Mouse (Mus musculus): ENCODE results near the gene Aars2. TPM values are rescaled to one million over a fixed set of nuclear protein-coding genes. Genes with fewer than 3 reads are reported as not detected.
A peak's percentile ranks its signal among the peaks of the same experiment; 100 is the strongest.

The Aars2 gene
- polyA plus RNA-seq (2012; rRNA removed), result 70.9 and 78.7 TPM in 2 replicates

- Histone ChIP-seq H3K4me1 (replicated peaks; ENCODE audit: control insufficient read depth, insufficient read depth, low read length) (peaks cover 41% of the 10 kb centered on the region), H3K4me3 (ENCODE audit: control insufficient read depth, insufficient read depth, low read length) (peak within 1 kb of the TSS; percentile 85), H3K27me3 (ENCODE audit: control insufficient read depth, insufficient read depth, low read length) (no peaks in the 10 kb centered on the region), H3K36me3 (ENCODE audit: control insufficient read depth, insufficient read depth, low read length) (peaks cover 17% of the 10 kb centered on the region; the same call in 1 of the 2 replicates), H3K27ac (ENCODE audit: control insufficient read depth, insufficient read depth, low read length) (no peak within 1 kb of the TSS; the same call in 1 of the 2 replicates)
- DNase-seq, result peak; percentile 98
- under 1% methylated on average over 42 of the region's 42 CpGs for WGBS
- peak; percentile 76 for TF ChIP-seq POLR2A (IDR thresholded peaks at IDR 0.05; ENCODE audit: control insufficient read depth, extremely low read depth, insufficient read depth, low read length, poor library complexity)
- TF ChIP-seq CTCF (IDR thresholded peaks at IDR 0.05; ENCODE audit: borderline replicate concordance, control insufficient read depth, extremely low read depth, insufficient read depth, low read length, poor library complexity), result peak; percentile 86
Measured at GRCm38 (mm10) chr17:45506700-45507189, at the start of gene Aars2. Gene Aars2, plus strand, starts transcription at chr17:45506841.

DNA sequence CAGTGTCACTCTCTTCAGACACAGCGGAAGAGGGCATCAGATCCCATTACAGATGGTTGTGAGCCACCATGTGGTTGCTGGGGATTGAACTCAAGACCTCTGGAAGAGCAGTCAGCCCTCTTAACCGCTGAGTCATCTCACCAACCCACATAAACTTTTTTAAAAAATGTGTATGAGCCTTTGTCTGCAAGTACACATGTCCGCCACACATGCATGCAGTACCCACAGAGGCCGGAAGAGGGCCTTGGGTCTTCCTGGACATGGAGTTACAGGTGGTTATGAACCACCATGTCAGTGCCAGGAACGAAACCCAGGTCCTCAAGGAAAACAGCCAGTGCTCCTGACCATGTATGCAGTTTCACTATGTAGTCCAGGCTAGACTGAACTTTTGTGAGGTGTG is 49.2 kb upstream of the Aars2 start:
- Histone ChIP-seq H3K27me3 (ENCODE audit: control insufficient read depth, insufficient read depth, low read length) (no peaks in the 10 kb centered on the region), H3K4me3 (ENCODE audit: control insufficient read depth, insufficient read depth, low read length) (no peak overlapping the region), H3K36me3 (ENCODE audit: control insufficient read depth, insufficient read depth, low read length) (no peaks in the 10 kb centered on the region), H3K27ac (ENCODE audit: control insufficient read depth, insufficient read depth, low read length) (no peak overlapping the region), H3K4me1 (replicated peaks; ENCODE audit: control insufficient read depth, insufficient read depth, low read length) (no peaks in the 10 kb centered on the region)
- no peak for TF ChIP-seq POLR2A (IDR thresholded peaks at IDR 0.05; ENCODE audit: control insufficient read depth, extremely low read depth, insufficient read depth, low read length, poor library complexity)
- TF ChIP-seq CTCF (IDR thresholded peaks at IDR 0.05; ENCODE audit: borderline replicate concordance, control insufficient read depth, extremely low read depth, insufficient read depth, low read length, poor library complexity), result no peak
- DNase-seq, result no peak
- 90% methylated on average over 5 of the region's 5 CpGs for WGBS

DNA sequence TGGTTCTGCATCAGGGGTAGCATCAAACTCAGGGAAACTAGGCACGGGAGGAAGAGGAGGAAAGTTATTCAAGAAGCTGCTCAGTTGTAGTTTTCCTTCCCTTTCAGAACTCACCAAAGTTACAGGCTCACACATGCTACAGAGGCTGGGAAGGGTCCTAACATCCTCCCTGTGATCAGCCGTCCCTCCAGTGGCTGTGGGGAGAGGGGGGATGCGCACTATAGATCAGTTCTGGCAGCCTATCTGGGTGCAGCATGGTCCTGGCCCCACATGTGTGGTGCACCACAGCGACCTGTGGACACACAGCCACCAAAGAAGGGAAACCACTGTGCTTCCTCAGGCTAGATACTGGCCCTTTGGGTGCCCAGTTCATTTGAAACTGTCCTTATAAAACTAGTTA is 48.1 kb upstream of the Aars2 start:
- TF ChIP-seq CTCF (IDR thresholded peaks at IDR 0.05; ENCODE audit: borderline replicate concordance, control insufficient read depth, extremely low read depth, insufficient read depth, low read length, poor library complexity) (no peak), POLR2A (IDR thresholded peaks at IDR 0.05; ENCODE audit: control insufficient read depth, extremely low read depth, insufficient read depth, low read length, poor library complexity) (no peak)

DNA sequence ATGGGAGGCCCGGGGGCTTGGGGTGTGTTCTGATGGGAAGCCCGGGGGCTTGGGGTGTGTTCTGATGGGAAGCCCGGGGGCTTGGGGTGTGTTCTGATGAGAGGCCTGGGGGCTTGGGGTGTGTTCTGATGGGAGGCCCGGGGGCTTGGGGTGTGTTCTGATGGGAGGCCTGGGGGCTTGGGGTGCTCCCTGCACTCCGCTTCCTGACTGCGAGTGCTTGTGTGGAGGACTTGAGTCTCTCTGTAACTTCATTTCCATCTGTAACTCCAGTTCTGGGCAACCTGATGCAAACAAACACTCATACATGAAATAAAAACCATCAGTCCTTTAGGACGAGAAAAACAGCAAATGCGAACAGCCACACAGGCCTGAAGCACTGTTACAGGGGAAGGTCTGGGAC is 47.6 kb upstream of the Aars2 start:
- Histone ChIP-seq H3K4me1 (replicated peaks; ENCODE audit: control insufficient read depth, insufficient read depth, low read length) (no peaks in the 10 kb centered on the region), H3K27me3 (ENCODE audit: control insufficient read depth, insufficient read depth, low read length) (no peaks in the 10 kb centered on the region), H3K36me3 (ENCODE audit: control insufficient read depth, insufficient read depth, low read length) (no peaks in the 10 kb centered on the region), H3K27ac (ENCODE audit: control insufficient read depth, insufficient read depth, low read length) (no peak overlapping the region), H3K4me3 (ENCODE audit: control insufficient read depth, insufficient read depth, low read length) (no peak overlapping the region)
- TF ChIP-seq CTCF (IDR thresholded peaks at IDR 0.05; ENCODE audit: borderline replicate concordance, control insufficient read depth, extremely low read depth, insufficient read depth, low read length, poor library complexity), result no peak
- TF ChIP-seq POLR2A (IDR thresholded peaks at IDR 0.05; ENCODE audit: control insufficient read depth, extremely low read depth, insufficient read depth, low read length, poor library complexity), result no peak
- DNase-seq, result no peak
- WGBS, result 96% methylated on average over 8 of the region's 8 CpGs

More for the DNA sequence above, 48.1 kb upstream of the Aars2 start:
- H3K4me1 ChIP-seq (replicated peaks; ENCODE audit: control insufficient read depth, insufficient read depth, low read length), result no peaks in the 10 kb centered on the region
- 51% methylated on average over 4 of the region's 4 CpGs for WGBS
- H3K4me3 ChIP-seq (ENCODE audit: control insufficient read depth, insufficient read depth, low read length), result no peak overlapping the region
- no peaks in the 10 kb centered on the region for H3K27me3 ChIP-seq (ENCODE audit: control insufficient read depth, insufficient read depth, low read length)
- DNase-seq, result no peak
- H3K27ac ChIP-seq (ENCODE audit: control insufficient read depth, insufficient read depth, low read length), result no peak overlapping the region
- H3K36me3 ChIP-seq (ENCODE audit: control insufficient read depth, insufficient read depth, low read length), result no peaks in the 10 kb centered on the region

DNA sequence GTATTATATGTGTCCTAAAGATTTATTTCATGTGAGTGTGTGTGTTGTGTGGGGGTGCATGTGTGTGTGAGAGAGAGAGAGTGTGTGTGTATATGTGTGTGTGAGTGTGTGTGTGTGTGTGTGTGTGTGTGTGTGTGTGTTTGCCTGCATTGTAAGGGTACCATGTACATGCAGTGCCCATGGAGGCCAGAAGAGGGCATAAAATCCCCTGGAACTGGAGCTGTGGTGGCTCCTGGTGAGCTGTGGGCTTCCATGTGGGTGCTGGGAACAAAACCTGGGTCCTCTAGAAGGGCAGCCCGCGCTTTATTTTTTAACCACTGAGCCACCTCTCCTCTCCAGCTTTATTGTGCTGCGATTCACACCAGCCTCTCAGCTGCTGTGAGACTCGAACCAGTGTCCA is 44.1 kb upstream of the Aars2 start:
- WGBS, result 98% methylated on average over 4 of the region's 4 CpGs
- H3K4me3 ChIP-seq (ENCODE audit: control insufficient read depth, insufficient read depth, low read length), result no peak overlapping the region
- H3K27me3 ChIP-seq (ENCODE audit: control insufficient read depth, insufficient read depth, low read length), result no peaks in the 10 kb centered on the region
- H3K36me3 ChIP-seq (ENCODE audit: control insufficient read depth, insufficient read depth, low read length), result no peaks in the 10 kb centered on the region
- no peak overlapping the region for H3K27ac ChIP-seq (ENCODE audit: control insufficient read depth, insufficient read depth, low read length)
- no peak for DNase-seq
- no peaks in the 10 kb centered on the region for H3K4me1 ChIP-seq (replicated peaks; ENCODE audit: control insufficient read depth, insufficient read depth, low read length)
- no peak for TF ChIP-seq CTCF (IDR thresholded peaks at IDR 0.05; ENCODE audit: borderline replicate concordance, control insufficient read depth, extremely low read depth, insufficient read depth, low read length, poor library complexity)
- TF ChIP-seq POLR2A (IDR thresholded peaks at IDR 0.05; ENCODE audit: control insufficient read depth, extremely low read depth, insufficient read depth, low read length, poor library complexity), result no peak

GRCm38 (mm10) chr17:45464255-45464654 is 42.4 kb upstream of the Aars2 start:
- DNase-seq, result no peak
- TF ChIP-seq CTCF (IDR thresholded peaks at IDR 0.05; ENCODE audit: borderline replicate concordance, control insufficient read depth, extremely low read depth, insufficient read depth, low read length, poor library complexity) (no peak), POLR2A (IDR thresholded peaks at IDR 0.05; ENCODE audit: control insufficient read depth, extremely low read depth, insufficient read depth, low read length, poor library complexity) (no peak)
- Histone ChIP-seq H3K27me3 (ENCODE audit: control insufficient read depth, insufficient read depth, low read length) (no peaks in the 10 kb centered on the region), H3K27ac (ENCODE audit: control insufficient read depth, insufficient read depth, low read length) (no peak overlapping the region), H3K4me3 (ENCODE audit: control insufficient read depth, insufficient read depth, low read length) (no peak overlapping the region), H3K4me1 (replicated peaks; ENCODE audit: control insufficient read depth, insufficient read depth, low read length) (no peaks in the 10 kb centered on the region), H3K36me3 (ENCODE audit: control insufficient read depth, insufficient read depth, low read length) (no peaks in the 10 kb centered on the region)
- 94% methylated on average over 9 of the region's 9 CpGs for WGBS

GRCm38 (mm10) chr17:45466701-45467100 is 39.9 kb upstream of the Aars2 start:
- TF ChIP-seq CTCF (IDR thresholded peaks at IDR 0.05; ENCODE audit: borderline replicate concordance, control insufficient read depth, extremely low read depth, insufficient read depth, low read length, poor library complexity) (no peak), POLR2A (IDR thresholded peaks at IDR 0.05; ENCODE audit: control insufficient read depth, extremely low read depth, insufficient read depth, low read length, poor library complexity) (no peak)
- H3K27me3 ChIP-seq (ENCODE audit: control insufficient read depth, insufficient read depth, low read length), result no peaks in the 10 kb centered on the region
- no peaks in the 10 kb centered on the region for H3K36me3 ChIP-seq (ENCODE audit: control insufficient read depth, insufficient read depth, low read length)
- H3K4me3 ChIP-seq (ENCODE audit: control insufficient read depth, insufficient read depth, low read length), result no peak overlapping the region
- no peak for DNase-seq
- no peak overlapping the region for H3K27ac ChIP-seq (ENCODE audit: control insufficient read depth, insufficient read depth, low read length)
- no peaks in the 10 kb centered on the region for H3K4me1 ChIP-seq (replicated peaks; ENCODE audit: control insufficient read depth, insufficient read depth, low read length)
- 70% methylated on average over 2 of the region's 2 CpGs for WGBS
